Mouse (Mus musculus) bone marrow, adult 2 months (tissue): ENCODE measurements around the gene Celsr1.

Source experiments
- CTCF ChIP-seq: fragments of 200-500 bp; IDR thresholded peaks from 2 replicates; pipeline ENCODE4 v1.5.1; 2011; ENCODE audit warnings: low read length, control low read depth; ENCODE audit not compliant: control insufficient read depth, insufficient read depth
- POLR2A ChIP-seq: fragments of 200-500 bp; IDR thresholded peaks from 2 replicates; pipeline ENCODE4 v1.6.1; 2011; ENCODE audit warnings: low read depth, mild to moderate bottlenecking, control low read depth, low read length, borderline replicate concordance; ENCODE audit not compliant: control insufficient read depth

DNA sequence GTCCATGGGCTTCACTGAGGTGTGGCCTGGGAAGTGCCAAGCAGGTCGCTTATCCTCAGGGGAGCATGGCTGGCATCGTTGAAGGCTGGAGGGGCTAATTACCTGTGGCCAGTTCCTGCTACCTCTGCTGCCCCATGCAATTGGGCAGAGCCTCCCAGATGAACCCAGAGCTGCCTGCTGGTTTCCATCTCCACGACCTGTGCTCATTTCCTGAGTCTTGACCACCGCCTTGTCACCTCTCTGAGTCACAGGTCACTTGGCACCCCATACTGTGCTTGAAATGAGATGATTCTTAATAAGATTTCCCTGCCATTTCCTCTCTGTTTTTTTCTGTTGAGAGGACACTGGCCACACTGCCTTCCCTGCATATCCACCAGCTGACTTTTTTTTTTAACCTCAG is 46.3 kb upstream of the Celsr1 start:
- no peak for TF ChIP-seq CTCF
- TF ChIP-seq POLR2A: no peak
